Mouse (Mus musculus): Measurements from ENCODE around the gene Fam110a. TPM values are rescaled to one million over a fixed set of nuclear protein-coding genes. Genes with fewer than 3 reads are reported as not detected.

The Fam110a gene
- 29.5 and 64.0 TPM in 2 replicates for polyA plus RNA-seq (2012; ENCODE audit: insufficient read depth, low replicate concordance)

DNA sequence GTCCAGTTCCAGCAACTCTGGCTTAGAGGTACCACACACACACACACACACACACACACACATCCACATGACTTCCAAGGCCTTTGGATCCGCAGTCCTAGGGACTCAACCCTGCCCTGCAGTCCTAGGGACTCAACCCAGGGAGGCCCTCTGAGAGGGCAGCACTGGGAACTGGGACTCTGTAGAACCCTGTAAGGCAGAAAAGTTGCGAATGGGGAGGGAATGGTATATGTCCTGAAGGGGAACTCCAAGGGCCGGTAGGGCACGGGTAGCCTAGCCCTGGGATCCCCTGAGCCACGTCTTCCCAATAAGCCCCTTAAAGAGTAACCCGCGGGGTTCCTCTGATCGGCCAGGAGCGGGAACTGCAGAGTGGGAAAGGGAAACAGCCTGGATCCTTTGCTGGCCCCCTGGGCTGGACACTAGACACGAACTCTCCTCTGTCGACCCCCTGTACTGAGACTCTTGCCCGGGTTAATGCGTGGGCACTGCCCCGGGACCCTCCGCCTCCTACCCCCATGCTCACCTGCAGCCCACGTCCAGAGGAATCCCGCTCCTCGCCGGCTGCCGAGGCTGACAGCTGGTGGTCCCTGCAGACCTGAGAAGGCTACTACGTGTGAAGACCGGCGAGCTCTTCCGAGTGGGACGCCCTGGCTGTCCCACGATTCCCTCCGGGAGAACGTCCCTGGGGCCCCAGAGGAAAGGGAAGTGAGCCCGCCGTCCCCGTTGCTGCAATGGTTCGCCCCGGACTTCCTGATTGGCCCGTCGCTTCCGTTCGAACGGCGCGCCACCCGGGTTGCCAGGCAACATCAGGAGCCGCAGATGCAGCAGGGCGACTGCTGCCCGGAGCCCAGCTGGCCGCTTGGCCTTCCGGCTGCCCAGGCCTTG is at the start of gene Fam110a:
Fam110a (minus strand) TSS at position 750 of the 885 bp plus-strand sequence.
- Histone ChIP-seq H3K27me3 (replicated peaks) (peaks cover 5% of the 10 kb centered on the region), H3K9me3 (no peaks in the 10 kb centered on the region), H3K4me1 (peaks cover 60% of the 10 kb centered on the region), H3K36me3 (replicated peaks; ENCODE audit: low read length) (peaks cover 29% of the 10 kb centered on the region), H3K4me3 (replicated peaks) (peak within 1 kb of the TSS; percentile 97)
- no peak for TF ChIP-seq GATA1 (IDR thresholded peaks at IDR 0.05; ENCODE audit: borderline replicate concordance, low read length)
- TF ChIP-seq FLI1 (IDR thresholded peaks at IDR 0.05; ENCODE audit: low read length) = peak; percentile 90

- TF ChIP-seq FLI1 (IDR thresholded peaks at IDR 0.05; ENCODE audit: low read length) (no peak), GATA1 (IDR thresholded peaks at IDR 0.05; ENCODE audit: borderline replicate concordance, low read length) (no peak)
- no peaks in the 10 kb centered on the region for H3K36me3 ChIP-seq (replicated peaks; ENCODE audit: low read length)
- peak overlapping the region; percentile 91 for H3K4me3 ChIP-seq (replicated peaks)
- H3K4me1 ChIP-seq = peaks cover 22% of the 10 kb centered on the region
- peaks cover 88% of the 10 kb centered on the region for H3K27me3 ChIP-seq (replicated peaks)
- H3K9me3 ChIP-seq = peaks cover 27% of the 10 kb centered on the region
Measured at GRCm38 (mm10) chr2:152029252-152030082, 49.4 kb upstream of the Fam110a start.

DNA sequence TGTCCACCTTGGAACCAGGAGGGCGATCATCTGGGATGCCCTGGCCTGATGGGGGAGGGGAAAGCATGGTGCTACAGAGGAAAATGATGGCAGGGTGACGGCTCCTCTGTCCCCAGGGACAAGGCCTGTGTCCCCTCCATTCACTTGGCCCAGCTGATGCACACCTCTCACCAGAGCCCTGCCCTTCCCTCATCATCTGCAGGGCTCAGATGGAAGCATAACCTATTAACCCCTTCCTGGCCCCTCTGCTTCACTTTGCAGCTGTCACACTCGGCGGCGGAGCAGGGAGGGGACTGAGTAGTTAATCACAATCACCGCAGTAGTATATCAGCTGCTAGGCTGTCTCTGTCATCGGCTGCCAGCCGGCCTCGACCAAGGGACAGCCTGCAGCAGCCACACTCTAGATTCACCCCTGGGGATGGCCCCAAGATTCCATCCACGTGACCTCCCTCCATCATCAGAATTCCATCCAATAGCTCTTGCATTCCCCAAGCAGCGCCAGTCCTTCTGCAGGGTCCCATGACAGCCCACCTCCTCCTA is 44.9 kb upstream of the Fam110a start:
- Histone ChIP-seq H3K4me1 (peaks cover 32% of the 10 kb centered on the region), H3K4me3 (replicated peaks) (no peak overlapping the region), H3K27me3 (replicated peaks) (peaks cover 58% of the 10 kb centered on the region), H3K36me3 (replicated peaks; ENCODE audit: low read length) (no peaks in the 10 kb centered on the region), H3K9me3 (no peaks in the 10 kb centered on the region)
- TF ChIP-seq FLI1 (IDR thresholded peaks at IDR 0.05; ENCODE audit: low read length) = no peak
- no peak for TF ChIP-seq GATA1 (IDR thresholded peaks at IDR 0.05; ENCODE audit: borderline replicate concordance, low read length)

DNA sequence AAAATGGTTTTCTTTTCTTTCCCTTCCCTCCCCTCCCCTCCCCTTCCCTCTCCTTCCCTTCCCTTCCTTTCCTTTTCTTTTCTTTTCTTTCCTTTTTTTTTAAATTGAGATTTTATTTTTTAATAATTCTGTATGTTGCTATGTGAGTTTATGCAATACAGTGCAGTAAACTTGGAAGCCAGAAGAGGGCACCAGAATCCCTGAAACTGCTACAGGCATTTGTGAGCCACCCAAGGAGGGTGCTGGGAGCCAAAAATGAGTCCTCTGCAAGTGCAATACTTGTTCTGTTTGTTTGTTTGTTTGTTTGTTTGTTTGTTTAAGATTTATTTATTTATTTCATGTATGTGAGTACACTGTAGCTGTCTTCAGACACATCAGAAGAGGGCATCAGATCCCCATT is 42.0 kb upstream of the Fam110a start:
- H3K27me3 ChIP-seq (replicated peaks) = peaks cover 35% of the 10 kb centered on the region

DNA sequence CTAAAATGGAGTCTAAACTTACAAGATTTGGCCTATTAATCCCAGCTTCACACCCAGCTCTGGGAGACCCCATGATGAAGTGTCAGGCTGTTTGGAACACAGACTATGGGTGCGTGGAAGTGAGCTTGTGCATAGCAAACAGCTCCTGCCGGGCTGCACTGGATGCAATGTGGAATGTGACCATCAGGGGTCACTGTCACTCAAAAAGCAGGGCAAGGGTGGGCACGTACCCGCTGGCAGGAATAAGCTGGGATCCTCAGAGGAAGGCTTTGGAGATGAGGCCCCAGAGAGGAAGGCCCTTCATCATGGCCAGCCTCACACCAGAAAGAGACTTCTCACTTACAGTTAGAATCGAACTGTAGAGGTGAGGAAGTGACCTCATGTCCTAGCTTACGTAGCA is 40.2 kb upstream of the Fam110a start:
- Histone ChIP-seq H3K27me3 (replicated peaks) (peaks cover 33% of the 10 kb centered on the region), H3K36me3 (replicated peaks; ENCODE audit: low read length) (no peaks in the 10 kb centered on the region), H3K9me3 (no peaks in the 10 kb centered on the region), H3K4me1 (peaks cover 20% of the 10 kb centered on the region; the same call in 1 of the 2 replicates), H3K4me3 (replicated peaks) (peak overlapping the region; percentile 12)
- TF ChIP-seq GATA1 (IDR thresholded peaks at IDR 0.05; ENCODE audit: borderline replicate concordance, low read length) (no peak), FLI1 (IDR thresholded peaks at IDR 0.05; ENCODE audit: low read length) (no peak)

More for the DNA sequence above, 42.0 kb upstream of the Fam110a start:
- Histone ChIP-seq H3K36me3 (replicated peaks; ENCODE audit: low read length) (no peaks in the 10 kb centered on the region), H3K9me3 (no peaks in the 10 kb centered on the region), H3K4me1 (peaks cover 20% of the 10 kb centered on the region; the same call in 1 of the 2 replicates), H3K4me3 (replicated peaks) (no peak overlapping the region)
- TF ChIP-seq FLI1 (IDR thresholded peaks at IDR 0.05; ENCODE audit: low read length) (no peak), GATA1 (IDR thresholded peaks at IDR 0.05; ENCODE audit: borderline replicate concordance, low read length) (no peak)

DNA sequence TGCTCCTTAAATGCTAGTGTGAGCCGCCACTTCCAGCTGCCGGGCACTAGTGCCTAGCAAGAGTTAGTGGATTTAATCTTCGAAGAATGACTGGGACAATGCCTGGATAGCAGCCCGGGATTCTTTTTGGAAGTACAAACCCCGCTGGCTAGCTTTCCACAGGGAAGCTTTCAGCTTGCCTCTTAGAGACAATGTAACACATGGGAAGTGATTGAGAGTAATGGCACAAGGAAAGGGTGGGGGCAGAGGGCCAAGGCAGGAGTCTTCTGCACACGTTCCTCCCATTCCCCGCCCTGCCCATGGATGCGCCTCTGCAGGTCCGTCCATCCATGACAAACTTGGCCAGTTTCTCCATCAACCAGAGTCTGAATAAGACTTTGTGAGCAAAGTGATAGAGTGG is 36.6 kb upstream of the Fam110a start:
- H3K27me3 ChIP-seq (replicated peaks) = peaks cover 38% of the 10 kb centered on the region
- TF ChIP-seq GATA1 (IDR thresholded peaks at IDR 0.05; ENCODE audit: borderline replicate concordance, low read length) (no peak), FLI1 (IDR thresholded peaks at IDR 0.05; ENCODE audit: low read length) (no peak)
- H3K36me3 ChIP-seq (replicated peaks; ENCODE audit: low read length) = no peaks in the 10 kb centered on the region
- H3K4me1 ChIP-seq = peaks cover 24% of the 10 kb centered on the region
- no peaks in the 10 kb centered on the region for H3K9me3 ChIP-seq
- no peak overlapping the region for H3K4me3 ChIP-seq (replicated peaks)

DNA sequence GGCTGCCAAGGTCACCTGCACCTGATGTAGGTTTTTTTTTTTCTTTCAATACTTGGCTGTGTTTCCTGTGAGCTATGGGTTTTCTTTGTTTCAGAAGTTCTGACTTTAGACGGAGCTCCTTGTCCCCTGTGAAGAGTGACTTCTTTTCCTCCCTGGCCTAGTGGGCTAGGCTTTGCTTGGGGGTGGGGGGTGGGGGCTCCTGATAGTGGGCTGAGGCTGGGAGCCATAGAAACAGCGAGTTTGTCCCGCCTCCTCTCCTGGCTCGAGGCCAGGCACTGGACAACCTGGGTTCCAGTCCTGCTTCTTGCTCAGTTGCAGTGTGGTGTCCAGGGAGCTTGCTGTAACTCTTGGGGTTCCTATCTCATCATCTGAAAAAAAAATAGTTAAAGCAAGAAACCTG is 36.0 kb upstream of the Fam110a start:
- H3K4me3 ChIP-seq (replicated peaks) = no peak overlapping the region
- H3K4me1 ChIP-seq = peaks cover 20% of the 10 kb centered on the region
- TF ChIP-seq FLI1 (IDR thresholded peaks at IDR 0.05; ENCODE audit: low read length) (no peak), GATA1 (IDR thresholded peaks at IDR 0.05; ENCODE audit: borderline replicate concordance, low read length) (no peak)
- no peaks in the 10 kb centered on the region for H3K9me3 ChIP-seq
- H3K36me3 ChIP-seq (replicated peaks; ENCODE audit: low read length) = no peaks in the 10 kb centered on the region
- peaks cover 38% of the 10 kb centered on the region for H3K27me3 ChIP-seq (replicated peaks)

DNA sequence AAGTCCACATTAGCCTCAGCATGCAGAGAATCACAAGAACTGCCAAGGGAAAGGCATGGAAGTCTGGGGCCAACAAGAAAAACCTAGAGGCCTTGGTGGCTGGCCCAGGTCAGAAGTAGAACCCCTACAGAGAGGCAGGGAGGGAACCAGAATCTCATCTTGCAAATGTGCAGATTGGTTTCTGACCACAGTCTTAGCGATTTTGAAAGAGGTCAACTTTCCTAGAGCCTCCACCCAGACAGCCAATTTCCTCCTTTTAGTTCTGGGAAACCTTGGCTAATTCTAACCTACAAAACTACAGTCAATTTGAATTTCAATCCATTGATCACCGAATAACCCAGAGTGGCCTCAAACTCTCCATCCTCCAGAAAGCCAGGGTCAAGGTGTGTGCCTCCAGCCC is 32.7 kb upstream of the Fam110a start:
- TF ChIP-seq FLI1 (IDR thresholded peaks at IDR 0.05; ENCODE audit: low read length) (no peak), GATA1 (IDR thresholded peaks at IDR 0.05; ENCODE audit: borderline replicate concordance, low read length) (no peak)
- Histone ChIP-seq H3K4me1 (peaks cover 31% of the 10 kb centered on the region), H3K36me3 (replicated peaks; ENCODE audit: low read length) (no peaks in the 10 kb centered on the region), H3K9me3 (no peaks in the 10 kb centered on the region), H3K4me3 (replicated peaks) (no peak overlapping the region), H3K27me3 (replicated peaks) (peaks cover 53% of the 10 kb centered on the region)

GRCm38 (mm10) chr2:152012222-152012621 is 32.2 kb upstream of the Fam110a start:
- Histone ChIP-seq H3K4me3 (replicated peaks) (no peak overlapping the region), H3K27me3 (replicated peaks) (peaks cover 55% of the 10 kb centered on the region), H3K36me3 (replicated peaks; ENCODE audit: low read length) (no peaks in the 10 kb centered on the region), H3K9me3 (no peaks in the 10 kb centered on the region), H3K4me1 (peaks cover 31% of the 10 kb centered on the region)
- TF ChIP-seq GATA1 (IDR thresholded peaks at IDR 0.05; ENCODE audit: borderline replicate concordance, low read length) (no peak), FLI1 (IDR thresholded peaks at IDR 0.05; ENCODE audit: low read length) (no peak)

All from megakaryocyte, embryonic 14.5 days (primary cell).